Mouse (Mus musculus) thymus, adult 2 months (tissue): ENCODE measurements around the gene A630001G21Rik. TPM values are rescaled to one million over a fixed set of nuclear protein-coding genes. Genes with fewer than 3 reads are reported as not detected.

Source experiments
- DNase-seq: peaks from one replicate; pipeline ENCODE4 v3.0.0; 2021
- H3K27ac ChIP-seq: fragments of 200-500 bp; 2 replicates; pipeline ENCODE4 v1.5.1; 2012; ENCODE audit warnings: low read length, control low read depth; ENCODE audit not compliant: control insufficient read depth, insufficient read depth
- H3K27me3 ChIP-seq: fragments of 200-500 bp; 2 replicates; pipeline ENCODE4 v1.6.1; 2012; ENCODE audit warnings: mild to moderate bottlenecking, low read length, moderate library complexity, mixed read lengths; ENCODE audit not compliant: control insufficient read depth, insufficient read depth
- H3K36me3 ChIP-seq: fragments of 200-500 bp; 2 replicates; pipeline ENCODE4 v1.6.1; 2012; ENCODE audit warnings: mild to moderate bottlenecking, low read length, moderate library complexity; ENCODE audit not compliant: control insufficient read depth, insufficient read depth
- H3K4me1 ChIP-seq: fragments of 200-500 bp; replicated peaks from 2 replicates; pipeline ENCODE4 v1.6.1; 2012; ENCODE audit warnings: low read length; ENCODE audit not compliant: control insufficient read depth, insufficient read depth
- H3K4me3 ChIP-seq: fragments of 200-500 bp; 2 replicates; pipeline ENCODE4 v1.5.1; 2012; ENCODE audit warnings: mild to moderate bottlenecking, low read length, control low read depth, moderate library complexity; ENCODE audit not compliant: control insufficient read depth, insufficient read depth
- CTCF ChIP-seq: fragments of 200-500 bp; IDR thresholded peaks from 2 replicates; pipeline ENCODE4 v1.5.1; 2012; ENCODE audit warnings: mild to moderate bottlenecking, control low read depth, low read length, moderate library complexity, borderline replicate concordance; ENCODE audit not compliant: control insufficient read depth, poor library complexity, insufficient read depth; ENCODE audit errors: extremely low read depth
- POLR2A ChIP-seq: fragments of 200-500 bp; IDR thresholded peaks from 2 replicates; pipeline ENCODE4 v1.6.1; 2012; ENCODE audit warnings: mild to moderate bottlenecking, low read length, control low read depth, moderate library complexity; ENCODE audit not compliant: control insufficient read depth, poor library complexity, insufficient read depth; ENCODE audit errors: extremely low read depth
- WGBS: fragments of 180-500 bp; shearing (Covaris S2); methylation state at CpG from one replicate; pipeline ENCODE4 v1.1.7; 2018; 5-methylcytosine and 5-hydroxymethylcytosine counted together
- polyA plus RNA-seq: library from polyadenylated mRNA; depleted of rRNA; stranded (reverse); fragments of >200 nt; gene quantifications from 2 replicates; pipeline ENCODE4 v1.2.3, GENCODE M21; 2012

A630001G21Rik gene
- polyA plus RNA-seq, 1 experiment: 19.5 TPM

- H3K27me3 ChIP-seq: no peaks in the 10 kb centered on the region
- no peak overlapping the region for H3K4me3 ChIP-seq
- 95% methylated on average over 2 of the region's 2 CpGs for WGBS
- peak overlapping the region; percentile 98; the same call in 1 of the 2 replicates for H3K27ac ChIP-seq
- no peaks in the 10 kb centered on the region for H3K36me3 ChIP-seq
- no peak for DNase-seq
- no peak for TF ChIP-seq CTCF
- TF ChIP-seq POLR2A: no peak
- H3K4me1 ChIP-seq: peaks cover 44% of the 10 kb centered on the region
Measured at GRCm38 (mm10) chr1:85749829-85750228, 28.6 kb downstream of the A630001G21Rik start.

- Histone ChIP-seq H3K4me3 (no peak overlapping the region), H3K36me3 (no peaks in the 10 kb centered on the region), H3K4me1 (peaks cover 41% of the 10 kb centered on the region), H3K27ac (no peak overlapping the region), H3K27me3 (no peaks in the 10 kb centered on the region)
- WGBS: 94% methylated on average over 5 of the region's 5 CpGs
- TF ChIP-seq CTCF: no peak
- no peak for TF ChIP-seq POLR2A
- DNase-seq: no peak
Measured at GRCm38 (mm10) chr1:85746511-85746910, 31.9 kb downstream of the A630001G21Rik start.

GRCm38 (mm10) chr1:85744539-85744938 is 33.9 kb downstream of the A630001G21Rik start:
- no peak for DNase-seq
- H3K4me3 ChIP-seq: no peak overlapping the region
- no peaks in the 10 kb centered on the region for H3K36me3 ChIP-seq
- H3K4me1 ChIP-seq: peaks cover 33% of the 10 kb centered on the region
- no peak for TF ChIP-seq POLR2A
- TF ChIP-seq CTCF: no peak
- 63% methylated on average over 3 of the region's 3 CpGs for WGBS
- peak overlapping the region; percentile 48; the same call in 1 of the 2 replicates for H3K27ac ChIP-seq
- no peaks in the 10 kb centered on the region for H3K27me3 ChIP-seq

GRCm38 (mm10) chr1:85742916-85743505 is 35.4 kb downstream of the A630001G21Rik start:
- no peaks in the 10 kb centered on the region for H3K36me3 ChIP-seq
- no peaks in the 10 kb centered on the region for H3K27me3 ChIP-seq
- no peak overlapping the region for H3K4me3 ChIP-seq
- no peak overlapping the region for H3K27ac ChIP-seq
- TF ChIP-seq CTCF (no peak), POLR2A (no peak)
- no peak for DNase-seq
- H3K4me1 ChIP-seq: peaks cover 28% of the 10 kb centered on the region
- 56% methylated on average over 2 of the region's 2 CpGs for WGBS

GRCm38 (mm10) chr1:85742333-85742732 is 36.1 kb downstream of the A630001G21Rik start:
- 91% methylated on average over 5 of the region's 5 CpGs for WGBS
- H3K27me3 ChIP-seq: no peaks in the 10 kb centered on the region
- H3K27ac ChIP-seq: no peak overlapping the region
- no peak overlapping the region for H3K4me3 ChIP-seq
- no peak for TF ChIP-seq POLR2A
- no peak for TF ChIP-seq CTCF
- no peaks in the 10 kb centered on the region for H3K36me3 ChIP-seq
- H3K4me1 ChIP-seq: peaks cover 28% of the 10 kb centered on the region
- no peak for DNase-seq

GRCm38 (mm10) chr1:85740923-85741322 is 37.5 kb downstream of the A630001G21Rik start:
- no peak for DNase-seq
- H3K4me1 ChIP-seq: peaks cover 28% of the 10 kb centered on the region
- no peaks in the 10 kb centered on the region for H3K36me3 ChIP-seq
- TF ChIP-seq POLR2A: no peak
- TF ChIP-seq CTCF: no peak
- 90% methylated on average over 6 of the region's 6 CpGs for WGBS
- H3K4me3 ChIP-seq: no peak overlapping the region
- no peaks in the 10 kb centered on the region for H3K27me3 ChIP-seq
- H3K27ac ChIP-seq: no peak overlapping the region

GRCm38 (mm10) chr1:85739819-85740218 is 38.6 kb downstream of the A630001G21Rik start:
- Histone ChIP-seq H3K36me3 (no peaks in the 10 kb centered on the region), H3K4me3 (no peak overlapping the region), H3K27ac (peak overlapping the region; percentile 87), H3K4me1 (peaks cover 27% of the 10 kb centered on the region), H3K27me3 (no peaks in the 10 kb centered on the region)
- TF ChIP-seq CTCF: no peak
- TF ChIP-seq POLR2A: no peak
- peak; percentile 66 for DNase-seq
